Mouse (Mus musculus) cerebellum, adult 2 months (tissue): ENCODE measurements around the gene Gsdme.

Experiments used
- CTCF ChIP-seq: fragments of 200-500 bp; IDR thresholded peaks from 2 replicates; pipeline ENCODE4 v1.5.1; 2011; ENCODE audit warnings: low read depth, mild to moderate bottlenecking, control low read depth, low read length, moderate library complexity, borderline replicate concordance; ENCODE audit not compliant: insufficient read depth
- POLR2A ChIP-seq: fragments of 200-500 bp; IDR thresholded peaks from 2 replicates; pipeline ENCODE4 v1.6.1; 2011; ENCODE audit warnings: low read length, control low read depth, borderline replicate concordance; ENCODE audit not compliant: insufficient read depth

GRCm38 (mm10) chr6:50294128-50294527 lies 30.5 kb upstream of the Gsdme start:
- no peak for TF ChIP-seq POLR2A
- peak; percentile 64 for TF ChIP-seq CTCF
